Mouse (Mus musculus): ENCODE data around the gene Naf1. TPM values are rescaled to one million over a fixed set of nuclear protein-coding genes. Genes with fewer than 3 reads are reported as not detected.

Naf1 gene
- total RNA-seq, 2 experiments from 2014 or later: 14.2 to 14.3 TPM

DNA sequence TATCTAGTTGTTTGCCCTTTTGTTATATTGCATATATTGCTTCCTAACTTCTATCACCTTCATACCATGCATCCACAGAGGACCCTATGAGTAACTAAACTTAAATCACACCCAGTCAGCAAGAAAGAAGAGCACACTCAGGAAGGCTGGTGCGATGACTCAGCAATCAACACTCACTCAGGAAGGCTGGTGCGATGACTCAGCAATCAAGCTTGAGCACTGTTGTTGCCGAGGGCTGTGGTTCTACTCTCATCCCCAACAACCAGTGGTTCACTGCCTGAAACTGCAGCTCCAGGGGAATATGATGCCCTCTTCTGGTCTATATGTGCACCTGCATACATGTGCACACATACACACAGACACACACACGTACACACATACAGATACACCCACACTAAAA, 73.7 kb downstream of the Naf1 start:
- DNase-seq (ENCODE audit: low spot score in 2 of 2): no peak
- intact Hi-C loops (cut with DNase I): no loop called here

DNA sequence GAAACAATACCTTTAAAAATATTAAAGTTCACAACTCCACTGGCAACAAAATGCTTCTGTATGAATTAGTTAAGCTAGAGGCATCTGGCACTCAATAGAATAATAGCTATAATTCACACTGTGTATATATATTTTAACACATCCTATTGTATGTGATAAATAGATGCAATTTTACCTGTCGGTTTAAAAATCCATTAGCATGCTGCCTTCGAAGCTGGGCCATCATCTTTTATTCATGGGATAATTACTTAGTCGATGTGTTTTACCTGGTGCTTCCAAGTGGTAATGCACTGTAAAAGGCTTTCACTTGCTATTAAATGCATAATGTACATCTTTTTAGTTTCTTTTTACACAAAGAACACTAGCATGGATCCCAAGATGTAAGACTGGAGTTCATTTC, 76.2 kb downstream of the Naf1 start:
- no peak for DNase-seq (ENCODE audit: low spot score in 2 of 2)

More for the DNA sequence above, 76.2 kb downstream of the Naf1 start:
- intact Hi-C loops (cut with DNase I): no loop called here

Other genes with a start within 250 kb of the Naf1 start
- 1 to 10 TPM; 6.9 to 7.2 TPM for gene Npy5r, start 172.1 kb upstream of the Naf1 start, total RNA-seq (2021)
- gene Npy1r, start 163.0 kb upstream of the Naf1 start, total RNA-seq (2021): 10 to 100 TPM; 27.8 to 31.4 TPM

Data from left cerebral cortex, postnatal 25 days (tissue).